Mouse (Mus musculus): ENCODE measurements around the gene 2410131K14Rik. TPM values are rescaled to one million over a fixed set of nuclear protein-coding genes. Genes with fewer than 3 reads are reported as not detected.

Gene 2410131K14Rik
- total RNA-seq, 2 experiments from 2014 or later: 3.2 to 3.4 TPM

- intact Hi-C loops (cut with DNase I; ENCODE audit: low total_unique reads): no loop called here
- DNase-seq: no peak
Measured at GRCm38 (mm10) chr5:118299720-118300400, 54.8 kb downstream of the 2410131K14Rik start.

GRCm38 (mm10) chr5:118302466-118303155 is 57.6 kb downstream of the 2410131K14Rik start:
- no peak for DNase-seq
- intact Hi-C loops (cut with DNase I; ENCODE audit: low total_unique reads): no loop called here

GRCm38 (mm10) chr5:118304970-118305618 is 60.1 kb downstream of the 2410131K14Rik start:
- no peak for DNase-seq
- intact Hi-C loops (cut with DNase I; ENCODE audit: low total_unique reads): no loop called here

GRCm38 (mm10) chr5:118310389-118310788 is 65.4 kb downstream of the 2410131K14Rik start:
- intact Hi-C loops (cut with DNase I; ENCODE audit: low total_unique reads): loop anchor here (5.0 kb wide), 1 partner anchor 38 kb away; no protein-coding TSS in a partner anchor
- DNase-seq: no peak

- intact Hi-C loops (cut with DNase I; ENCODE audit: low total_unique reads): loop anchor here (5.0 kb wide), 1 partner anchor 39 kb away; no protein-coding TSS in a partner anchor
- no peak for DNase-seq
Measured at GRCm38 (mm10) chr5:118311251-118311650, 66.2 kb downstream of the 2410131K14Rik start.

GRCm38 (mm10) chr5:118313766-118314165 is 68.7 kb downstream of the 2410131K14Rik start:
- no peak for DNase-seq
- intact Hi-C loops (cut with DNase I; ENCODE audit: low total_unique reads): loop anchor here (5.0 kb wide), 1 partner anchor 41 kb away; no protein-coding TSS in a partner anchor

Other genes starting within 250 kb of the 2410131K14Rik start
- gene Tesc, start 217.5 kb upstream of the 2410131K14Rik start, total RNA-seq (2021): 1 to 10 TPM in 1 of 2 experiments, under 1 TPM in 1; 0.78 to 1.4 TPM
- 10 to 100 TPM; 24.0 to 27.1 TPM for gene Fbxw8, start 89.8 kb upstream of the 2410131K14Rik start, total RNA-seq (2021)
- under 1 TPM; 0.09 to 0.25 TPM for gene Hrk, start 80.6 kb upstream of the 2410131K14Rik start, total RNA-seq (2021)
- under 1 TPM; 0.62 to 0.84 TPM for gene Rnft2, start 111 bp upstream of the 2410131K14Rik start, total RNA-seq (2021)